Comparison of ENCODE assay signal across 7 mouse cellular contexts in the genomic region with DNA sequence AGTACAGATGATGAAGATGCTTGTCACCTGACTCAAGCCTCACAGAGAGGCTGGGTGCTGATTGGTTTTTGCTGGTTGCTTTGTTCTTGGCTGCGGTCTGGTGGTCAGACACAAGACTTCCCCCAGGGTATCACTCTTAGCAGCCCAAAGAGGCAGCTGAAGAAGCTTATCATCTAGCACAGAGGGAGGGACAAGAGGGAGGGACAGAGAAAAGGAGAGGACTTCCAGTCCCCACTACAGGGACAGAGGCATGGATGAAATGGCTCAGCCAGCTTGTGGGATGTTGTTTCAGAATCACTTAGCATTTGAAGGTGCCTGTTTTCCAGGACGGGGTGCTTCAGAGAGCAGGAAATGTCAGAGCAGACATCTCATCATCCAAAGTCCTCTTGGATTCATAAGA. TPM values are rescaled to one million over a fixed set of nuclear protein-coding genes. Genes with fewer than 3 reads are reported as not detected.
DNase-seq lines count a peak whose midpoint lies in the region; ATAC-seq lines count a peak whose summit lies in the region.

No protein-coding gene starts in this region.

- no peak overlapping the region for H3K9ac ChIP-seq in lung, embryonic 16.5 days (ENCODE audit: low read length)
- 0 out of 2 replicates have a peak overlapping the region, but pooled peaks have one; percentile 19 for H3K9ac ChIP-seq in limb, embryonic 13.5 days

- H3K27ac ChIP-seq in lung, embryonic 16.5 days (ENCODE audit: low read length): peak overlapping the region; percentile 77
- peak overlapping the region; percentile 80; the same call in 1 of the 2 replicates for H3K27ac ChIP-seq in limb, embryonic 13.5 days

- no peak overlapping the region for H3K4me3 ChIP-seq in lung, embryonic 16.5 days (ENCODE audit: low read length)
- no peak overlapping the region for H3K4me3 ChIP-seq in limb, embryonic 13.5 days

- no peaks in the 10 kb centered on the region for H3K36me3 ChIP-seq in lung, embryonic 16.5 days (ENCODE audit: control insufficient read depth, insufficient read depth, low read length)
- no peaks in the 10 kb centered on the region for H3K36me3 ChIP-seq in limb, embryonic 13.5 days

- 37% methylated on average over 2 of the region's 2 CpGs for WGBS in lung, embryonic 16.5 days
- WGBS in limb, embryonic 13.5 days: 28% methylated on average over 2 of the region's 2 CpGs

- no peaks in the 10 kb centered on the region for H3K9me3 ChIP-seq in lung, embryonic 16.5 days (ENCODE audit: control insufficient read depth, low read length)
- no peaks in the 10 kb centered on the region for H3K9me3 ChIP-seq in limb, embryonic 13.5 days

- H3K4me2 ChIP-seq in lung, embryonic 16.5 days (ENCODE audit: low read depth, low read length): no peak overlapping the region
- H3K4me2 ChIP-seq in limb, embryonic 13.5 days (replicated peaks): peak overlapping the region; percentile 61

- no peak for ATAC-seq in lung, embryonic 16.5 days (ENCODE audit: low read depth)
- ATAC-seq in limb, embryonic 13.5 days (ENCODE audit: low FRiP score, low read depth): no peak

- peaks cover 31% of the 10 kb centered on the region for H3K4me1 ChIP-seq in lung, embryonic 16.5 days (replicated peaks; ENCODE audit: control insufficient read depth, insufficient read depth, low read length)
- H3K4me1 ChIP-seq in limb, embryonic 13.5 days: peaks cover 81% of the 10 kb centered on the region

- DNase-seq in lung, postnatal 4 days: no peak
- DNase-seq in T-cell, adult 2 months (ENCODE audit: low spot score): peak; percentile 13
- DNase-seq in heart, adult 9 months (ENCODE audit: low spot score in 2 of 2): peak; percentile 35 to 42
- DNase-seq in layer of hippocampus, adult 9-11 months: no peak
- DNase-seq in left cerebral cortex, adult 11 months (ENCODE audit: low spot score): no peak

- 0 out of 2 replicates have a peak, but pooled peaks cover 5% of the 10 kb centered on the region for H3K27me3 ChIP-seq in lung, embryonic 16.5 days (ENCODE audit: control insufficient read depth, insufficient read depth, low read depth, low read length)
- H3K27me3 ChIP-seq in limb, embryonic 13.5 days: peaks cover 5% of the 10 kb centered on the region; the same call in 1 of the 2 replicates

RNA-seq across cellular contexts. Expression of a gene that starts 0.9 kb away (rescaled TPM):
- 27.9 and 28.4 TPM in 2 replicates for polyA plus RNA-seq in lung, embryonic 16.5 days (2015; fragmentation: Nextera tagmentation; extraction: Ambion mirVana)
- 13.3 and 13.8 TPM in 2 replicates for polyA plus RNA-seq in limb, embryonic 13.5 days (2015; fragmentation: Nextera tagmentation; extraction: Ambion mirVana)

RNA-seq across cellular contexts. Expression of a gene that starts 6.3 kb away (rescaled TPM):
- 1.6 and 3.4 TPM in 2 replicates for polyA plus RNA-seq in lung, embryonic 16.5 days (2015; fragmentation: Nextera tagmentation; extraction: Ambion mirVana)
- 43.3 and 49.0 TPM in 2 replicates for polyA plus RNA-seq in limb, embryonic 13.5 days (2015; fragmentation: Nextera tagmentation; extraction: Ambion mirVana)

RNA-seq across cellular contexts. Expression of a gene that starts 50.5 kb away (rescaled TPM):
- polyA plus RNA-seq in lung, embryonic 16.5 days (2015; fragmentation: Nextera tagmentation; extraction: Ambion mirVana): 0.63 and 0.85 TPM in 2 replicates
- polyA plus RNA-seq in limb, embryonic 13.5 days (2015; fragmentation: Nextera tagmentation; extraction: Ambion mirVana): 0.75 and 0.77 TPM in 2 replicates

Comparison
In these comparisons a context has a peak if more than half of its experiments do, and no peak if none do; other contexts are left out.
1. DNase-seq: peak in T-cell, adult 2 months (single experiment) and heart, adult 9 months (2 of 2); none in lung, postnatal 4 days (0 of 2), layer of hippocampus, adult 9-11 months (single experiment) and left cerebral cortex, adult 11 months (single experiment).
2. RNA of a gene that starts 6.3 kb away (polyA plus RNA-seq): 43.3 to 49.0 TPM in limb, embryonic 13.5 days; 1.6 to 3.4 TPM in lung, embryonic 16.5 days; every median in the first group is over 10 times any median in the second.